Mouse (Mus musculus) myocyte (in vitro differentiated cells): ENCODE results near the gene Ankrd13b. TPM values are rescaled to one million over a fixed set of nuclear protein-coding genes. Genes with fewer than 3 reads are reported as not detected.

Experiments used
- H3K27me3 ChIP-seq: one replicate; pipeline ENCODE4 v1.6.1; 2011; ENCODE audit not compliant: control insufficient read depth, insufficient read depth, insufficient read length
- H3K36me3 ChIP-seq: one replicate; pipeline ENCODE4 v1.6.1; 2011; ENCODE audit not compliant: control insufficient read depth, insufficient read depth
- H3K4me2 ChIP-seq: one replicate; pipeline ENCODE4 v1.6.1; 2011; ENCODE audit warnings: low read depth, control low read depth
- H3K4me3 ChIP-seq: one replicate; pipeline ENCODE4 v1.5.1; 2011; ENCODE audit warnings: mild to moderate bottlenecking, control low read depth, moderate library complexity
- H3K79me2 ChIP-seq: one replicate; pipeline ENCODE4 v1.6.1; 2011; ENCODE audit not compliant: control insufficient read depth, insufficient read depth
- H3ac ChIP-seq: one replicate; pipeline ENCODE4 v1.6.1; 2011; ENCODE audit not compliant: control insufficient read depth, insufficient read length
- CEBPB ChIP-seq: IDR thresholded peaks from 2 replicates; pipeline ENCODE4 v1.6.1; 2011; ENCODE audit warnings: mild to moderate bottlenecking, moderate library complexity; ENCODE audit not compliant: poor library complexity, insufficient read depth, severe bottlenecking
- E2F4 ChIP-seq: IDR thresholded peaks from one replicate; pipeline ENCODE4 v1.6.1; 2011; ENCODE audit warnings: mild to moderate bottlenecking, control low read depth, moderate library complexity; ENCODE audit not compliant: insufficient read depth
- MAX ChIP-seq: IDR thresholded peaks from one replicate; pipeline ENCODE4 v1.6.1; 2011; ENCODE audit warnings: low read depth, mild to moderate bottlenecking, control low read depth
- MYOD1 ChIP-seq, 3 experiments: IDR thresholded peaks; one replicate each; pipeline ENCODE4 v1.6.1; 2011; ENCODE audit warnings: control low read depth in 2 of 3, low read depth in 2 of 3, mild to moderate bottlenecking in 2 of 3, moderate library complexity in 1 of 3; ENCODE audit not compliant: insufficient read length in 2 of 3, control insufficient read depth in 1 of 3
- MYOG ChIP-seq, 3 experiments: IDR thresholded peaks; one replicate each; pipeline ENCODE4 v1.6.1; 2011; ENCODE audit warnings: control low read depth in 2 of 3, low read depth in 2 of 3, mild to moderate bottlenecking in 2 of 3; ENCODE audit not compliant: insufficient read length in 2 of 3, control insufficient read depth in 1 of 3, insufficient read depth in 1 of 3
- POLR2A ChIP-seq: IDR thresholded peaks from one replicate; pipeline ENCODE4 v1.6.1; 2011; ENCODE audit warnings: low read depth, mild to moderate bottlenecking, control low read depth, moderate library complexity; ENCODE audit not compliant: insufficient read length
- POLR2AphosphoS2 ChIP-seq: IDR thresholded peaks from one replicate; pipeline ENCODE4 v1.6.1; 2011; ENCODE audit warnings: low read depth, control low read depth; ENCODE audit not compliant: insufficient read length
- REST ChIP-seq: IDR thresholded peaks from one replicate; pipeline ENCODE4 v1.6.1; 2011; ENCODE audit warnings: mild to moderate bottlenecking, control low read depth, moderate library complexity; ENCODE audit not compliant: insufficient read depth, insufficient read length
- SRF ChIP-seq: IDR thresholded peaks from one replicate; pipeline ENCODE4 v1.6.1; 2011; ENCODE audit warnings: low read depth; ENCODE audit not compliant: control insufficient read depth, insufficient read length
- TCF12 ChIP-seq: IDR thresholded peaks from one replicate; pipeline ENCODE4 v1.6.1; 2011; ENCODE audit warnings: mild to moderate bottlenecking, control low read depth; ENCODE audit not compliant: poor library complexity, insufficient read depth, severe bottlenecking
- TCF3 ChIP-seq: IDR thresholded peaks from one replicate; pipeline ENCODE4 v1.6.1; 2011; ENCODE audit warnings: low read depth, control low read depth; ENCODE audit not compliant: insufficient read length
- USF1 ChIP-seq: IDR thresholded peaks from one replicate; pipeline ENCODE4 v1.6.1; 2011; ENCODE audit warnings: low read depth, mild to moderate bottlenecking, control low read depth, moderate library complexity
- polyA plus RNA-seq: library from polyadenylated mRNA; unstranded; fragments of >200 nt; fragmentation: generic; extraction: Trizol; gene quantifications from one replicate; pipeline ENCODE4 v1.2.1, GENCODE M21; 2012; ENCODE audit warnings: missing spikeins

The Ankrd13b gene
- polyA plus RNA-seq, 1 experiment = 46.0 TPM

DNA sequence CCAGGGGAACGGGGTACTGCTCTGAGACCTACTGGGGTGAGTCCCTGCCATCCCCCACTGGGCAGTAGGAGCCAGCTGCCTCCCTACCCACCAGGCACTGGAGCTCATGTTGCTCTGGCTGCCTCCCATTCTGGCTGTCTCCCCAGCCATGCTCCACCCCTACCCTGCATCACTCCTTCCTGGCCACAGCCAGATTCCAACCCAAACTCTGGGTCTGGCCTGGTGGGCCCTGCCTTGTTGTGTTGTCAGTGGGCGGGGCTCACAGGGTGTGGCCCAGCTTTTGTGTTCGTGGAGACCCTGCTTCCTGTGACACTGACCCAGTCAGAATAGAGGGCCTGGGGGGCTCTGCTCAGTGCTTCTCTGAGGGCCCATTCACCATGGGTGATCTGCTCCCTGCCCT is 14.0 kb upstream of the Ankrd13b start:
- H3K79me2 ChIP-seq = peaks cover 6% of the 10 kb centered on the region
- H3K4me2 ChIP-seq = peak overlapping the region; percentile 35
- no peaks in the 10 kb centered on the region for H3K27me3 ChIP-seq
- H3K36me3 ChIP-seq = peaks cover 22% of the 10 kb centered on the region
- no peak overlapping the region for H3ac ChIP-seq
- TF ChIP-seq USF1 (no peak), TCF12 (no peak), POLR2A (peak; percentile 42), TCF3 (no peak), MYOG (IDR thresholded peaks at IDR 0.05; ENCODE audit: control insufficient read depth in 1 of 3, insufficient read depth in 1 of 3, insufficient read length in 2 of 3, low read depth in 2 of 3) (peak in 2 of 3 experiments; percentile 52 to 84), MYOD1 (IDR thresholded peaks at IDR 0.05; ENCODE audit: control insufficient read depth in 1 of 3, insufficient read length in 2 of 3, low read depth in 2 of 3) (peak in 2 of 3 experiments; percentile 56 to 88), SRF (no peak), CEBPB (no peak), REST (no peak), E2F4 (no peak), MAX (no peak), POLR2AphosphoS2 (peak; percentile 26)
- H3K4me3 ChIP-seq = no peak overlapping the region

DNA sequence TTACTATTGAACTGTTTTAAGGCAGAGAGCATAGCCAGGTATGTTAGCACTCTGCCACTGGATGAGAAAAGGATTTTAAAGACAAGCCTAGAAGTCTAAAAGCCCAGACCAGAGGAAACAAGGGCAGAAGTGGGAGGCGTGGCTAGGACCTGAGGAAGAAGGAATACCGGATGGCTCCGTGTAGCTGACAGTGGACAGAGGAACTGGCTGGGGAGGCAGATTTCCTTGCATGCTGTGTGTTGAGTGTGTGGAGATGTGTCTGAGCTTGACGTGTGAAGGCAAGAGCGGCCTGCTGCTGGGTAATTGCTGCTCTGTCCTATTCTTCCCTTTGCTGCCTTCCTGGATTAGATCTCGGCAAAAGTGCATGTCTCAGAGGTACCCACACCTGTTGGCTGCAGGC is 13.0 kb upstream of the Ankrd13b start:
- Histone ChIP-seq H3K79me2 (peaks cover 16% of the 10 kb centered on the region), H3K4me2 (no peak overlapping the region), H3K4me3 (no peak overlapping the region), H3K27me3 (no peaks in the 10 kb centered on the region), H3K36me3 (peaks cover 22% of the 10 kb centered on the region), H3ac (no peak overlapping the region)
- TF ChIP-seq USF1 (no peak), POLR2AphosphoS2 (peak; percentile 8), MYOD1 (IDR thresholded peaks at IDR 0.05; ENCODE audit: control insufficient read depth in 1 of 3, insufficient read length in 2 of 3, low read depth in 2 of 3) (no peak), TCF12 (no peak), MAX (no peak)

DNA sequence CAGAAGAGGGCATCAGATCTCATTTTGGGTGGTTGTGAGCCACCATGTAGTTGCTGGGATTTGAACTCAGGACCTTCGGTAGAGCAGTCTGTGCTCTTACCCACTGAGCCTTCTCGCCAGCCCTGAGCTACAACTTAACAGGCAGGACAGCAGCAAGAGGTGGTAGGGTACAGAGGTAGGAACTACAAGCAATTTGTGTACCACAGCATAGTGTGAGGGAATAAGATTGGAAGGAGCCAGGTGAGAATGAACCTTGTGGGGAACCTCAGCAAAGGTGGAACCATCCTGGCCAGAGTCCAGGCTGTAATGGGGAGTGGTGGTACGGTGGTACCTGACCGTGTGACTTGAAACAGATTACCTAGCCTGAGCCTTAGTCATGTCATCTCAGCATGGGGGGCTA is 12.5 kb upstream of the Ankrd13b start:
- Histone ChIP-seq H3K4me3 (no peak overlapping the region), H3K79me2 (peaks cover 22% of the 10 kb centered on the region), H3ac (no peak overlapping the region), H3K4me2 (no peak overlapping the region), H3K27me3 (no peaks in the 10 kb centered on the region), H3K36me3 (peaks cover 20% of the 10 kb centered on the region)
- TF ChIP-seq TCF3 = no peak
- TF ChIP-seq CEBPB = no peak
- no peak for TF ChIP-seq POLR2AphosphoS2
- TF ChIP-seq USF1 = no peak
- TF ChIP-seq REST = no peak
- TF ChIP-seq MYOD1 (IDR thresholded peaks at IDR 0.05; ENCODE audit: control insufficient read depth in 1 of 3, insufficient read length in 2 of 3, low read depth in 2 of 3) = no peak
- no peak for TF ChIP-seq TCF12

DNA sequence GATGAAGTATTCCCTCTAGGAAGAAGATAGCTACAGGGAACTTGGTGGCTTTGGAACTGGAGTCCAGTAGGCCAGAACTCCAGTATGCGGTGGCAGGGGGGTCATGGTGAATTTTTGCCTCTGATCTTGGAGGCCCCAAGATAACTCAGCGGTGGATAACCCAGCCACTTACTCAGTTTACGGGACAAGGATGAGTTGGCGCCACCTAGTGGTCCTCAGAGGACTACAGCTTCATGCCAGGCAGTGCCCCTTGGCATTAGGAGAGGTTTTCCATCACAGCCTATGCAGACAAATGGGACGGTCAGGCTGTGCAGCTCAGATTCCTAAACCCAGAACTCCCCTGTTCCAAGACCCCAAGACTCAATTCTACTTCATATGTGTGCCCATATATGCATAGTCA is 11.9 kb upstream of the Ankrd13b start:
- Histone ChIP-seq H3K4me3 (no peak overlapping the region), H3K79me2 (peaks cover 27% of the 10 kb centered on the region), H3K27me3 (no peaks in the 10 kb centered on the region), H3K36me3 (peaks cover 16% of the 10 kb centered on the region), H3ac (no peak overlapping the region), H3K4me2 (no peak overlapping the region)
- TF ChIP-seq MYOD1 (IDR thresholded peaks at IDR 0.05; ENCODE audit: control insufficient read depth in 1 of 3, insufficient read length in 2 of 3, low read depth in 2 of 3) = no peak
- no peak for TF ChIP-seq CEBPB
- no peak for TF ChIP-seq E2F4
- TF ChIP-seq SRF = peak; percentile 16
- no peak for TF ChIP-seq POLR2AphosphoS2
- no peak for TF ChIP-seq USF1
- no peak for TF ChIP-seq MAX
- no peak for TF ChIP-seq REST

DNA sequence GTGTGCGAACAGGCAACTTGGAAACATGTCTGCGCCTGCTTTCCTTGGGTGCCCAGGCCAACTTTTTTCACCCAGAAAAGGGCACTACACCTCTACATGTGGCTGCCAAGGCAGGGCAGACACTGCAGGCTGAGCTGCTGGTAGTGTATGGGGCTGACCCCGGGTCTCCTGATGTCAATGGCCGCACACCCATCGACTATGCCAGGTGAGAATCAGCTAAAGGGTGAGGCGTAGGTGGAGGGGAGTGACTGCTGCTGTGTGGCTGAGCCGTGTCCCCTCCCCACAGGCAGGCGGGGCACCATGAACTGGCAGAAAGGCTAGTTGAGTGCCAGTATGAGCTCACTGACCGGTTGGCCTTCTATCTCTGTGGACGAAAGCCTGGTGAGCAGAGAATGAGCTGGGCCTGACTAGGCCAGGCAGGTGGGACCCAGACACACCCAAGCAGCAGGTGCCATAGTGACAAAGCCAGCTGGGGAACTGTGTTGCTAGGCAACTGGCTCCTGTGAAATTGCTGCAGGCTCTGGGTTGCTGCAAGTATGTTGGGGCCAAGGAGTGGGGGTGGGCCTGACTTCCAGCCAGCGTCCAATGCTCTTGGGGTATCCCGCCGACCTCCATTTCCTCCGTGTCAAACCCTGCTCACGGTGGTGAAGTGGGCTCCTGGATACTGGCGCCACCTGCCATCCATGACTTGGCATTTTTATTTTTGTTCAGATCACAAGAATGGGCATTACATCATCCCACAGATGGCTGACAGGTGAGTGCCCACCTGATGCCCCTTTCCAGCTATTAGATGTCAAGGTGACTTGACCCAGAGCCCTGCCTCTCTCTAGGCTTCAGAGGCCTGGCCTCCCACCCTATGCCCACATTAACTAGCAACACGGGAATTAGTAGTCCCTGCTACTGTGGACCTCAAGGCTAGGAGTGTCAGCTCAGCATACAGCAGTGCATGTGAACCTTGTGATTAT is 11.2 kb upstream of the Ankrd13b start:
- no peak overlapping the region for H3ac ChIP-seq
- H3K36me3 ChIP-seq = peaks cover 11% of the 10 kb centered on the region
- TF ChIP-seq CEBPB (no peak), SRF (no peak), TCF3 (no peak), POLR2AphosphoS2 (no peak), POLR2A (no peak), TCF12 (no peak), USF1 (no peak), REST (no peak), MYOG (IDR thresholded peaks at IDR 0.05; ENCODE audit: control insufficient read depth in 1 of 3, insufficient read depth in 1 of 3, insufficient read length in 2 of 3, low read depth in 2 of 3) (peak in 1 of 3 experiments; percentile 71), MYOD1 (IDR thresholded peaks at IDR 0.05; ENCODE audit: control insufficient read depth in 1 of 3, insufficient read length in 2 of 3, low read depth in 2 of 3) (peak in 2 of 3 experiments; percentile 53 to 77)
- H3K4me3 ChIP-seq = no peak overlapping the region
- H3K4me2 ChIP-seq = no peak overlapping the region
- H3K79me2 ChIP-seq = peaks cover 35% of the 10 kb centered on the region
- no peaks in the 10 kb centered on the region for H3K27me3 ChIP-seq
